Mouse (Mus musculus) layer of hippocampus, postnatal 10 days (tissue): ENCODE data around the gene Mpped1. TPM values are rescaled to one million over a fixed set of nuclear protein-coding genes. Genes with fewer than 3 reads are reported as not detected.

Experiments
- DNase-seq, 2 experiments: peaks; one replicate each; pipeline ENCODE4 v3.0.0; 2021; ENCODE audit warnings: low spot score in 2 of 2
- long read RNA-seq: library from polyadenylated mRNA; stranded (forward); transcript quantifications from one replicate; pipeline ENCODE4 v2.0.0, GENCODE M21; 2023
- total RNA-seq, 2 experiments: library from RNA; stranded (reverse); gene quantifications; 2 replicates each; pipeline ENCODE4 v1.2.3; 2021

Mpped1 gene
- total RNA-seq, result 100 to 1,000 TPM; 174 to 177 TPM
- long read RNA-seq, transcript Mpped1-201 (7 exons, 3,265 nt), result major isoform, 51 of 149 reads
- long read RNA-seq, partial matches to known transcripts, result 87 of 149 reads
- long read RNA-seq, other reads (novel, unspliced or antisense), result 10 of 149 reads

DNA sequence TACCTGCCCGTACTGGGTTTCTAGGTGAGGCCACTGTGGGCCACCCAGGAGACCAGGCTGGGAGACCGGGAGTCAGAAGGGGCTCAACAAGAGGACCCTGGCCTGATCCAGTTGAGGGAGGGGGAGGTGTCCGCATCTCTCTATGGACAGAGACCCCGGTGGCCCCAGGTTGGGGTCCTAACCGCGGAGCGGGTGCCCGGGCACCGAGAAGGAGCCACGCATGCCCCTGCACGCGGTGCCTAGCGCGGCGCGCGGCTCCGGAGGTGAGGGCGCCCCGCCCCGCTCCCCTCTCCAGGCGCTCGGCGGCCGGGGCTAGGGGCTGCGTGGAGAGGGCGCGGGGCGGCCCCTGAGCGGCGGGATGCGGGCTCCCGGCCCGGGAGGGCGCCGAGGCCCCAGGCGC, at the start of gene Mpped1:
TSS of gene Mpped1 (plus strand) at position 81 of the 400 bp plus-strand sequence.
- DNase-seq, result no peak

DNA sequence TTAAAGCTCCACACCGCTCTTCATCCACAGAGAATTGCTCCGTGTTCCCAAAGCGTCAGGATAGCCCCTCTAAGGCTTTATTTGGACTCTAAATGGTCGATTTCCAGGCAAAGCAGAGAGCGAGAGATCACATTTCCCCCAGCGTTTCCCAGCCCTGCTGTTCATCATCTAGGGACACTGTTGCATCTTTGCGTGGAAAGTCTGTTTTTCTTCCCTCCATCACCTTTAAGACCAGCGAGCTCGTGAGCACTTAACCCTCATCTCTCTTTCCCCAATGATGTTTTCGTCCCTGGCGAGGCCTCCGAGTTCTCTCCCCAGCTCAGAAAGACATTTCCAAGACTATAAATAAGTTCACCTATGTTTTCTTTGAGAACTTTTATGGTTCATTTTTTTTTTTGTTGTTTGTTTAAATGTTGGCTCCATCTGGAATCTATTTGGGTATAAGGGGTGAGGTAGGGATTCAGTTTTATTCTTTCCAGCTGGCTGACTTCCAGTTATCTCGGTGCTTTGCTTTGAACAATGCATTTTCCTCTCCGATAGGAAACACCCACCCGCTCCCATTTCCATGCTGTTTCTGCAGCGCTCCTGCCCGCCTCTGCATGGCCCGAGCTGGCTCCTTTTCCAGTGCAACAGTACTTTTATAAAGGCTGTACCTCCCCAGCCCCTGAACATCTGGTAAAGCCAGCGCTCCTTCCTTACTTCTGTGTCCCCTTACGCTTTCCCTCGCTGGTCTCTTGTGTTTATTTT, 38.4 kb upstream of the Mpped1 start:
- DNase-seq, result no peak

DNA sequence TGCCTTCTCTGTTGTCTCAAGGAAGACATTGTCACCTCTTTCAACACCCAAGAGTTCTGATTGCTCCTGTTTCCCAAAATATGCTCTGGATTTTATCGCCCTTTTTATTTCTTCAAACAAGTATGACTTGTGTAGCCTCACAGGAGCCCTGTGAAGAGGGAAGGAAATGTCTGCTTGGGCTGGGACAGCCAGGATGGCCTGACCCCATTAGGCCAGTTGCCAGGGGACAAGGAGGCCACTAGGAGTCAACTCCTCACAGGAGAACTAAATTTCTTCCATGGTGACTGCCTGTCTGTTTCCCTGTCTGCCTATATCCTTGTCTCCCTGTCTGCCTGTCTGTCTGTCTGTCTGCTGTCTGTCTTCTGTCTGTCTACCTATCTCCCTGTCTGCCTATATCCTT, 37.2 kb upstream of the Mpped1 start:
- no peak for DNase-seq

DNA sequence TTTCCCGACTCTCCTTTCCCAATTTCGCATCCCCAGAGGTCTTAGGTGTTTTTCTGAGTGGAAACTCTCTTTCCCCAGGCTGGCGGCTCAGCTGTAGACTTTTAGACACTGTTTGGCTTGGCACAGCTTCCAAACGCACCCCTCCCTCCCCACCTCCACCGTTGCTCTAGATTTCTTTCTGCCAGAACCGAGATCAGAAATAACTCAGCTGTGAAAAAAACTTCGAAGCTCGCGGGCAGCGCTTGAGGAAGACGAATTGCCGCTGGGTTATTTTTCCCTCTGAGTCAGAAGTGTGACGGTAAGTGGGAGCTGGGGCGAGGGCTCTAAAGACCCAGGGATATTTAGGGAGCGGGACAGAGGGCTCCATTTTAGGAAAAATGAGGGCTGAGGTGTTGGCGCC, 33.0 kb upstream of the Mpped1 start:
- no peak for DNase-seq

DNA sequence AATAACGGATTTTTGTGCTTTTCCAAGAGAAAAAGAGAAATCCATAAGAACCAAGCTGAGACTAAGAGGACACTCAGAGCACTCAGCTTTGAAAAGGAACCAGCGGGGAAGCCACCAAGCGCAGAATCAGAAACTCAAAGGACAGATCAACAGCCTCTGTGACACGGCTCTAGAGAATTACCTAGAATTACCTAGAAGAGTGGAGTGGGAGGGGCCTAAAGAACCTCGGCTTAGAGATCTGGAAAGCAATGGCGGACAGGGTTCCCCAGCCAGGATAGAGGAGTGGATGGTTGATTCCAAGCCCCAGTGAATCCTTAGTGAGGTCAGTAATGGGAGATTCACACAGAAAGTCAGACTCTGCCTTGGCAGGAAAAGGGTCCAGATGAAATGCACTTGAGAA, 30.3 kb upstream of the Mpped1 start:
- no peak for DNase-seq

DNA sequence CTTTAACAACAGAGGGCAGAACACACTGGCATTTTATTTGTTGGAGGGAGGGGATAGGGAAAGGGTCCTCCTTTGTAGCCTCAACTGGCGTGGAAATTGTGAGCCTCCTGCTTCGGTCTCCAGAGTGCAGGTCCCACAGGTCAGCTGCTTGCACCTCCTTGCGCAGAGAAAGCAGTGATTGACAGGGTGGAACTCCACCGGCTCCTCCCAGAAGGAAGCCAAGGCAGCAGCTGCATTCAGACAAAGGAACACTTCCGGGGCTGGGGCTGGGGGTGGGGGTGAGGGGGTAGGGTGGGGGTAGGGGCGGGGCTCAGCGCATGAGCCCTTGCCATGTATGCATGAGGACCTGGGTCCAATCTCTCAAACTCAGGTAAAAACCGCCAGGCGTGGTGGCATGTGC, 29.8 kb upstream of the Mpped1 start:
- no peak for DNase-seq

DNA sequence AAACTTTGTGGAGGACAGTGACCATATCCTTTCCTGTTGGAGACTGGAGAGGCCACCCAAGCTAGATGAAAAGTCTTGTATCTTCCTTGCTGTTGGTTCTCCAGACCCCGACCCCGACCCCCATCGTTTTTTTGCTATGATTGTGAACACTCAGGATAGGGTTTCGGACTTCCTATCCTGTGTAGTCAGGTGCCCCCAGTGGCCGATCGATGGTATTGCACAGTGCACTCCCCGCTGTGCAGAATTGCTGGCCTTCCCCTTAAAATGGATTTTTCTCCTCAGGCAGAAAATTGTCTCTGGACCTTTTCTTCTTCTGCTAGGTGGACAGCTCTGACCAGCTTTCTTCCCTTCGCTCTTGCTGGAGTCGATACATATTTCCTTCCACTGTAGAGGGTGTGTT, 22.5 kb upstream of the Mpped1 start:
- DNase-seq, result peak in 1 of 2 experiments; percentile 60

DNA sequence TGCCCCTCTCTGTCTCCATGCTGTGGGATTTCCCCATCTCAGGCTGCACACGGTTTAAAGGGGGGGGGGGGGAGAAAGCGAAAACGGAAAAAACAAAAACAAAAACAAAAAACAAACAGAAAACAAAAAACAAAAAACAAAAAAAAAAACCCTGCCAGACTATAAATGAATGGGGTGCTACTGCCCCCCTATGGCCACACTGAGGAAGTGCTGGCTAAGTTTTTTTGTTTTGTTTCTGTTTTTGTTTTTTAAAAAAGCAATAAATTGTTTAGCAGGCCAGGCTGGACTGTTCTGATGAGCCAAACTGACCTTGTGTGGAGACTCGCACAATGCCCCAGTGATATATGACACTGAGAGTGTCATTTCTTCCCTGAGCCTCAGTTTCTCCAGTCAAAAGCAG, 20.3 kb upstream of the Mpped1 start:
- no peak for DNase-seq

DNA sequence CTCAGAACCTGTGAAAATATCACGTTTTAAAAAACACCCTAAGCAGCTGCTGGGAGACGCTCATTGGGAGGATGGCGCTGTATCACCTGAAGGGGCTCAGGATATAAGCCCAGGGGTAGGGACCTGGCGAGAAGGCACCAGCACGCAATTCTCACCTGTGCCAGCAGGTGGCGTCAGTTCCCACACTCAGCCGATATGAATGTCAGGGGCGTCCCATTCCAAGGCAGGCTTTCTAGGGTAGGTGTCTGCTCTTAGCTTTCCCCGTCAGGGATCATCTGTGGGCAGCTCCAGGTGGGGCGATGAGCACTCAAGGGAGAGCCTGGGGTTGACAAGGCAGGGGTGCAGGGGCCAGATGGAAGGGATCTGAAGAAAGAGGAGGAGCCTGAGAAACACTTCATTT, 18.6 kb upstream of the Mpped1 start:
- DNase-seq, result peak; percentile 73 to 82

DNA sequence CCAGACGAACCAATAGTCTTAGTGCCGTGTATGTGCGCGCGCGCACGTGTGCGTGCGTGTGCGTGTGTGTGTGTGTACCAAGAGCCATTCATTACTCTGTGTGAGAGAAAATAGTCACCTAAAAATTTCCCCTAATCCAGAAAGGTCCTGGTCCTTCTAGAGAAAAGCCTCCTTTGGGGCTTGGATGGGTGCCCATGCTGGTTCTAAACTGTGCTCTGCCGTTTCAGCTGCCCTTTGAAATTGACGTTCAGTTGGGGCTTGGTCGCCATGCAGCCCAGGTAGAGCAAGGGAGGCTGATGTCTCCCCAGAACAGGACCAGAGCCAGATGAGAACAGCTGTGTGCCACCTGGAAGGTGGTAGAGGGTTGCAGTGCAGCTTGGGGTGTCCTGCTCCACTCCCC, 17.8 kb upstream of the Mpped1 start:
- no peak for DNase-seq

DNA sequence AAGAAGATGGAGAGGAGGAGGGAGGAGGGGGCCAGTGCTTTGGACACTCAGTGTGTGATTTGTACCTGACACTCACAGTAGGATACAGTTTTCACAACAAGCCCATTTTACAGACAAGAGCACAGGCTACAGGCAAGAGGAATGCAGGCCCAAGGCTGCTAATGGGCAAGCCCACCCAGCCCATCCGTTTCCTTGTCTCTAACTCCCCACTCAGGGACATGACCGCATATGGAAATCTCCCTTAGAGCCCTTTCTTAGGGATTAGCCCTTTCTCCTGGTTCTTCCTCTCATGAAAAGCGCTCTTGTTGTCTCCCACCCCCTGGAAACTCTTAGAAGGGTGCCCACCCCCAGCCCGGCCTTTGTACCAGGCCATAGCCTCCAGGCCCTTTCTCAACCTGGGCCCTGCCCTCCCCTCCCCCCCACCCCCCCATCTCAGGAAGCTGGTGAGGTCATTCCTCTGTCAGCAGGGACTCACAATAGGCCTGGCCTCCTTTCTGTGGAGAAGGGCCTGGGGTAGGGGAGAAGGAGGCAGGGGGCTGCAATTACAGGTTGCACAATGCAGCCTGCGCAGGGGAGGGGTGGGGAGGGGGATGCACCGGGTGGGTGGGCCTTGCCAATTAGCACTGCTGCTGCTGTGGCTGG, 13.8 kb upstream of the Mpped1 start:
- DNase-seq, result no peak

DNA sequence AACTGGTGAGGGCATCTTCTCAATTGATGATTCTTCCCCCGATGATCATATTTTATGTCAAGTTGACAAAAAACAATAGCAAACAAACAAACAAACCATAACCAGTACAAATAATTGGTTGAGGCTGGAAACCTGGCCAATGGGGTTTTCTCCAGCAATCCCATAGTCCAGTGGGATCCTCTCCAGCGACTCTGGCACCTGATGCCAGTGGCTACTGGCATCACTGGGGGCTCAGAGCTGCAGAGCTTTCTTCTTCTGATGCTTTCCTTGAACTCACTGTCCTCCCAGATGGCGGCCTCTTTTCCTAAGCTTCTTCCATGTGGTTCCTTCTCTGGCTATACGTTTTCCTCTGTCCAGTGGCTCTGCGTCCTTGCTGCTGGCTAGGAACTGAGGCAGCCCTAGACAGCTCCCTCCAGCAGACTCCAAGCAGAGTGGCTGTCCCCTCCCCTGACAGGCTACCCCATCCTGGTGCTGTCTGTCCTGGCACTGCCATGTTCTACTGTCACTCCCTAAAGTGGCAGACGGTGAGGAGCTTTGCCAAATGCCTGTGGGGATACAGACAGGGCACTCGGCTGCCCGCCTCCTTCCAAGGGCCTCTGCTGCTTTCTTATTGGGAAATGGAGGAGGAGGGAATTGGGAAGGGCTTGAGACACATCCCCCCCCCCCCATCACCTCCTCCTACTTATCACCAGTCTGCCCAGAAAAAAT, 7.8 kb upstream of the Mpped1 start:
- DNase-seq, result peak in 1 of 2 experiments; percentile 39

DNA sequence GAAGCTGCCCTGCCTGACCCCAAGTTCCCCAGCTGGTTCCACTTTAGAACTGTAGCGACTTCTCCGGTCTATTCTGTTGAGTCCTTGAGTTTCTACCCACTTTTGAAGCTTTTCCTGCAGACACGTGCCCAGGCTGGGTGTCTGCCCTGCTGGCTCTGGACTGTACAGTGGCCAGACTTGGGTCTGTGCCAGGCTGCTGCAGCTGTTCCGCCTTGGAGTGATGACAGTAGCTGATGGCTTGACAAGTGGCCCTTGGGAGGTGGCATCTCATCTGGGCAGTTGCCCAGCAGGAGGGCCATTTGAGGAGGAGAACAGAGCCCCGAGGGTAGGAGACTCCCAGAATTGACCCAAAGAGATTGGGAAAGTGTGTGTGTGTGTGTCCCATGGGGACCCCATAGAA, 6.8 kb upstream of the Mpped1 start:
- DNase-seq, result peak; percentile 62 to 68

DNA sequence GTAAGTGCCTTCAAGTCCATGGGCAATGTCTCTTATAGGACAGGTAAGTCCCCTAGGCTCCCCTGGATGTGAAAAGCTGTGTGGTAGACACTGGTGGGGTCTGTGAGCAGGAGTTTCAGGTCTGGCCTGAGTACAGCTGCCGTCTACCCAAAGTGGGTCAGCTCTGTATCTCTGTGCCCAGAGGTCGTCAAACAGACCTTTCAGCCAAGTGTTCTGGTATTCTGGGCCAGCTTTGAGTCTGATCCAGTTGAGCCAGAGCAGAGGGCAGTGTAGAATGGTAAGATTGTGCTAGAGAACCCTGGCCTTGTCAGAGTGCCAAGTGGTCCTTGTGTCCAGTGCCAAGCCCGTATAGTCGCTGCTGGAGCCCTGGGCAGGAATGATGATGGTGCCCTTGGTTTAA, 6.3 kb upstream of the Mpped1 start:
- DNase-seq, result peak; percentile 55 to 65

DNA sequence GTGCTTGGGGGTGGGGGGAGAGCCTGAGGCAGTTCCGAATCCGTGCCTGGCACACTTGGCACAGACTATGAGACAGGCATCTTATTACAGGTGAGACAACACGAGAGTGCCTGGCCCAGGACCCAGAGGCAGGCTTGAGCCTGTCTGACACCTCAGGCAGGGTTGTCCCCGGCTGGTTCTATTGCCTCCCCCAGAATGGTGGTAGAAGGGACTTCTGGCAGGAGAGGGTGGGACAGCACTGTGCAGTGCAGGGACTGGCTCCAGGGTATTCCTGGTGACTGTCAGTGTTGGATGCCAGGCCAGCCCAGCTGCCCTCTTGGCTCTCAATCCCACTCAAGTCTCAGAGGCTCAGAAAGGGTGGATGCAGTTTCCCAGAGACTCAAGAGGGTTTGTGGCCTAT, 4.3 kb upstream of the Mpped1 start:
- DNase-seq, result no peak

DNA sequence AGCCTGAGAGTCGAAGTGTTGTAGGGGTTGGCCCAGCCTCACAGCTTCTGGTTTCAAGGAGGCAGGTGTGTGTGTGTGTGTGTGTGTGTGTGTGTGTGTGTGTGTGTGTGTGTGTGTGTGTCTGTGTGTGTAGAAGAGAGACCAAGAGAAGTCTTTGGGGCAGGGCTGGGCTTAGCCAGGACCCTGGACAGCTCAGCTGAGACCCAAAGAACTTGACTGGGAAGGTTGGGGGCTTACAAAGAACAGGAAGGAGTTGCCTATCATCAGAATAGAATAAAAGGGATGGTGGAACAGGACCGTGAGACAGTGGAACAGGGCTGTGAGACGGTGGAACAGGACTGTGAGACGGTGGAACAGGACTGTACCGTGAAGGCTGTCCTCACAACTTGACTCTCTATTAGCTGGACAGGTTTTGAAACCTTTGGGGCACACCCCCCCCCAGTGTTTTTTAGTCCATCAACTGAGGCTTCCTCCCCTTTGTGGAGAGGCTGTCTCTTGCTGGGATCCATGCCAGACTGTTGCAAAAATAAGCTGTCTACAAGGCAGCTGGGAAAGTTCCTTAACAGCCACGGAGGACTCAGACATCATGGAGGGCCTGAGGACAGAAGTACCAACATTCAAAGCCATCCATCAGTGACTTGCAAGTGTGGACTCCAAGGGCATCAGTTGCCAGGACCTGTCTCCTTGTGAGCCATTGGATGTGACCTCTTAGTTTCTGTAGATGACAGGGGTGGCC, 2.8 kb upstream of the Mpped1 start:
- DNase-seq, result no peak

DNA sequence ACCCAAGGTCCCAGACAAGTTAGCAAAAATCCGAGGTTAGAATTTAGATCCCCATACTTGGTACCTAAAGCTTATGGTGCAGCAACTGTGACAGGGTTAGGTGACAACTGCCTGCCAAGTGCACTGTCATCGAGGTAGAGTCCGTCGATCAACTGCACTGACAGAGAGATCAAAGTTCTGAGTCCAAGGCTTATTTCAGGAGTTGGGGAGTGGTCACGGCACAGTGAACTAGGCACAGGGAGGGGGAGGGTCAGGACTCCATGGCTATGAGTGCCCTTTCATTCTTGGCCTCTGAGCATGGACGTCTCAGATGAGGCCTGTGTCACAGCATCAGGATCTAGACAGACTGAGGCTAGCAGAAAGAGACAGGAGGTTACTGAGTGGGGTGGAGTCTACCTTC, 1.8 kb upstream of the Mpped1 start:
- DNase-seq, result no peak

DNA sequence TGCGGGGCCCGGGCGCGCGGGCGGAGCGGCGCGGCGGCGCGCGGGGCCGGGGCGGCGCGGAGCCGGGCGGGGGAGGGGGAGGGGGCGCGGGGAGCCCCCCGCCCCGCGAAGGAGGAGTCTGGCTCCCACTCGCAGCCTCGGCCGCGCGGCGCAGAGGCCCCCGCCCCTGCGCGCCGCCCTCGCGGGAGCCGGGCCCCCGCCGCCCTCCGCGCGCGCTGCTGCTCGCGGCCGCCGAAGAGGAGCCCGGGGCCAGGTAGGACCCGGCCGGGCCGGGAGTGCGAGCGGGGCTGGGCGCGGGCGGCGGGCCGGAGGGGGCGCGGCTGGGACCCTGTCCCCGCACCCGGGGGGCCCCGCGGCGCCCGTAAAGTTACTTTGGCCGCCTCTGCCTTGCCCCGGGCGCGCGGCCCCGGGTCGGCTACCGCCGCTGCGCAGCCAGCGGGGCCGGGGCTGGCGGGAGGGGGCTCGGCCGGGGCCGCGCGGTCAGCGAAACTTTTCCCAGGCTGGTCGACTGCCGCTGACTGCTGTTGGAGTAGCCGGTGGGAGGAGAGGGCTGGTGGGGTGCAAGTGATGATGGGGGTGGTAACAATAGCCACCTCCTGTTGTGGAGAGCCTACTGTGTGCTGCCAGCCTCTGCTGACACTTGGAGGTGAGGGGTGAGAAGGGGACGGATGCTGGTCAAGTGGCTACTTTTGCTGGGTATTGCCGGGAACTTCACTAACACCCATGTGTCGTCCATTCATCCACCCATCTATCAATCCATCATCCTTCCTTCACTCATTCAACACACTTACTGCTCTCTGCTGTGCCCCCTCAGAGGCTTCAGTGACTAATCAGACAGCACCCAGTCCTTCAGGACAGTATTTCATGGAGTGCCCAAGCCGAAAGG, 831 bp downstream of the Mpped1 start:
- no peak for DNase-seq

DNA sequence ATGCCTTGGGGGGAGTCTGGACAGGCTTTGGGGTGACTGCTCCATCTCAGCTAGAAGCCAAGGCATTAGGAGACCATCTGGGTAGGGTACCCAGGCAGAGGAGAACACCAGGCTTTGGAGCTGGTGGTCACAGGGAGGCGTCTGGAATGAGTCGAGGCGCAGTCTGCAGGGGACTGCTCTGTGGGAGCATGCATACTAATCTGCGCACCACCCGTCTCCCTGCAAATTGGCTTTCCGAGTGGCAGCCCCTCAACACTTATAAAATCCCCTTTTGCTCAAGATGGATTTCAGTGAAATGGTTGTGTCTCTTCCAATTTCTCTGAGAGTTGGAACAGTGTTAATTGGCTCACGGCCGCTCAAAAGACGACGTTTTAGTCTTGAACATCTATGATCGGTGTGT, 2.0 kb downstream of the Mpped1 start:
- DNase-seq, result no peak

DNA sequence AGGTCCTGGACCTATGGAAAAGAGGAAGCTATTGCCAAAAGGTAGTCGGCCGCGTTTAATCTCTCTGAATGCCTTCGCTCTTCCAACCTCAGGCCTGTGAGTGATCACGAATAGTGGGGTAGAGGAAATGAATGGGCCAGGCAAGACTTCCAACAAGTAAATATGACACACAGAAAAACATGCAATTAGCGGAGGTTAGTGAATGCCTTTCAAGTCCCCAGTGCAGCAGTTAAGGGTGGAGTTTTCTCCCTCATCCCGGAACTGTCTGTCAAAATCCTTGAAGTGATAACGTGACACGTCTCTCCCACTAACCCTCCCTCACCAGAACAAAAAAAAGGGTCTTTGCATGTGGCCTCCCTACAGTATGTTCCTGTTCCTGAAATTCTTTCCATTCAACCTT, 3.0 kb downstream of the Mpped1 start:
- no peak for DNase-seq
